Mouse (Mus musculus) CD4-positive, CD25-positive, alpha-beta regulatory T cell, adult 4 months (primary cell): ENCODE measurements around the gene Gpsm1. TPM values are rescaled to one million over a fixed set of nuclear protein-coding genes. Genes with fewer than 3 reads are reported as not detected.
A peak's percentile ranks its signal among the peaks of the same experiment; 100 is the strongest.

Source experiments
- ATAC-seq: one replicate; pipeline ENCODE4 v1.8.0; 2017
- polyA plus RNA-seq, 2 experiments: library from polyadenylated mRNA; unstranded; fragments of 100-300 nt; shearing (Covaris generic); gene quantifications; one replicate each; pipeline ENCODE4 v1.2.1; 2017

Gene Gpsm1
- 1 to 10 TPM; 3.3 to 4.9 TPM for polyA plus RNA-seq

- peak; percentile 70 for ATAC-seq
Measured at GRCm38 (mm10) chr2:26315072-26315924, at the start of gene Gpsm1. Gene Gpsm1 (plus strand): TSS chr2:26315515.

GRCm38 (mm10) chr2:26266066-26266742, 49.1 kb upstream of the Gpsm1 start:
- ATAC-seq: no peak

GRCm38 (mm10) chr2:26268216-26268615, 47.1 kb upstream of the Gpsm1 start:
- ATAC-seq: no peak

- no peak for ATAC-seq
Measured at GRCm38 (mm10) chr2:26273611-26274010, 41.7 kb upstream of the Gpsm1 start.

GRCm38 (mm10) chr2:26279712-26280111, 35.6 kb upstream of the Gpsm1 start:
- no peak for ATAC-seq

GRCm38 (mm10) chr2:26280594-26280993, 34.7 kb upstream of the Gpsm1 start:
- no peak for ATAC-seq

- no peak for ATAC-seq
Measured at GRCm38 (mm10) chr2:26285804-26286203, 29.5 kb upstream of the Gpsm1 start.

- no peak for ATAC-seq
Measured at GRCm38 (mm10) chr2:26286391-26286790, 28.9 kb upstream of the Gpsm1 start.

- ATAC-seq: no peak
Measured at GRCm38 (mm10) chr2:26290133-26290532, 25.2 kb upstream of the Gpsm1 start.

- ATAC-seq: no peak
Measured at GRCm38 (mm10) chr2:26294457-26294856, 20.9 kb upstream of the Gpsm1 start, which contains the start of gene Ccdc187. Gene Ccdc187 (minus strand): TSS chr2:26294557.

GRCm38 (mm10) chr2:26296606-26297195, 18.6 kb upstream of the Gpsm1 start:
- ATAC-seq: no peak

- ATAC-seq: no peak
Measured at GRCm38 (mm10) chr2:26298208-26298855, 17.0 kb upstream of the Gpsm1 start.

GRCm38 (mm10) chr2:26298856-26299230, 16.5 kb upstream of the Gpsm1 start:
- no peak for ATAC-seq

- ATAC-seq: no peak
Measured at GRCm38 (mm10) chr2:26299336-26299735, 16.0 kb upstream of the Gpsm1 start.

GRCm38 (mm10) chr2:26300161-26300807, 15.0 kb upstream of the Gpsm1 start:
- ATAC-seq: no peak

- ATAC-seq: peak; percentile 74
Measured at GRCm38 (mm10) chr2:26300808-26301174, 14.5 kb upstream of the Gpsm1 start.

GRCm38 (mm10) chr2:26302005-26302503, 13.3 kb upstream of the Gpsm1 start:
- ATAC-seq: no peak

GRCm38 (mm10) chr2:26304711-26305110, 10.6 kb upstream of the Gpsm1 start:
- no peak for ATAC-seq

- no peak for ATAC-seq
Measured at GRCm38 (mm10) chr2:26305555-26305954, 9.8 kb upstream of the Gpsm1 start.

- no peak for ATAC-seq
Measured at GRCm38 (mm10) chr2:26306702-26307101, 8.6 kb upstream of the Gpsm1 start.

- ATAC-seq: no peak
Measured at GRCm38 (mm10) chr2:26309739-26310138, 5.6 kb upstream of the Gpsm1 start.

GRCm38 (mm10) chr2:26311936-26312335, 3.4 kb upstream of the Gpsm1 start:
- no peak for ATAC-seq
